Mouse (Mus musculus) spleen, adult 2 months (tissue): ENCODE results near the gene Slc4a10.

Source experiments
- CTCF ChIP-seq: fragments of 200-500 bp; IDR thresholded peaks from 2 replicates; pipeline ENCODE4 v1.5.1; 2011; ENCODE audit warnings: mild to moderate bottlenecking, inconsistent platforms; ENCODE audit not compliant: insufficient read depth, insufficient read length, insufficient replicate concordance; ENCODE audit errors: extremely low read depth
- POLR2A ChIP-seq: fragments of 200-500 bp; IDR thresholded peaks from 2 replicates; pipeline ENCODE4 v1.6.1; 2011; ENCODE audit warnings: low read depth, low read length, inconsistent platforms

GRCm38 (mm10) chr2:62293846-62294245 is 247.6 kb downstream of the Slc4a10 start:
- TF ChIP-seq CTCF = no peak
- TF ChIP-seq POLR2A = no peak
